Mouse (Mus musculus): Measurements from ENCODE around the gene Ccdc27.

DNA sequence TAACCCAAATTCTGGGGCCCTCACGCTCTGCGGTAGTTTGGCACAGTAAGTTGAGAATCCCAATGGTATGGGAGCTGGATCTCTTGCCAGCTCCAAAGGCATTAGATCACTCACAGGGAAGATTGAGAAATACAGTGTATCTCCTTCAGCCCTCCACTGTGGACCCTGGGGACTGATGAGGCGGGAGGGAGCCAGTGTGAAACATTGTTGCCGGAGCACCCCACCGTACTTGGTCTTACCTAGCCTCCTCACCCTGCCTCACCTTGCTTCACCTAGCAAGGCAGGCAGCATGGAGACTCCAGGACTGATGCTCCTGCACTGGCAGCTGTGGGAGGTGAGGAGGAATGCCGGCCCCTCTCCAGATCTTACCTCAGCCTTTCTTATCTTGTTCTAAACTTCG lies 13.0 kb upstream of the Ccdc27 start:
- TF ChIP-seq POLR2A (IDR thresholded peaks at IDR 0.05; ENCODE audit: insufficient read depth, low read depth, low read length) = no peak
- TF ChIP-seq CTCF (IDR thresholded peaks at IDR 0.05) = no peak
- TF ChIP-seq EP300 (IDR thresholded peaks at IDR 0.05; ENCODE audit: insufficient read depth, low read depth, low read length) = no peak

Data from heart, adult 2 months (tissue).